Mouse (Mus musculus): ENCODE results near the gene Frmd4a.

DNA sequence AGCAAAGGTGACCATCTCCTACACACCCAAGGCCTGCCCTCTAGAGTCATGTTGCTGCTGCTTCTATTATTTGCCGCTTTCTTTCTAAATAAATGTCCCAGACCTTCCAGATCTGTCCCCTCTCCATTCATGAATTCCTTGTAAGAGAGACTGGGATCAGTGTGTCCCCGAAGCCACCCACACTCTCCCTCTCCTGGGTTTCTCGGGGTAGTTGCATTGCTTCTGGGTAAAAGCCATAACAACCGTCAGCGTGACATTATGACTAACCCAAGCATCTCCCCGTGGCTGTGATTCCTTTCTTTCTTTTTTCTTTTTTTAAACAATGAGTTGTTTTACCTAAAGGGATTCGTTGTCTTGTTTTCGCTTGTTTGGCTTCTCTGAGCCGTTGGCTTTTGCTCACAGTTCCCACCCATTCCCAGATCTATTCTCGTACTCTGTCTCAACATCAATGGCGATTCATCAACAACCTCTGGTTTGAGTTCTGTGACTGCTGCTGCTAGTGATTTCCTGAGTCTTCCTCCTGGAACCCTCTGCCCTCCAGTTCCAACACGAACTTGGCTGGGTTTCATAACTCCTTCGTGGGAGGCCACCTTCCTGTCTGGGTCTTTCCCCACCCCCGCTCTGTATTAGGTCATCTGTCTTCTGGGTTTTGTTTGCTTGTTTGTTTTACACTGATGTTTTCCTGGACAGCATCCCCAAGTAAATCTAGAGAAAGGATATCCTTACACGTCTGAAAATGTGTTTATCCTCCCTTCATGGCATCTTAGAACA, 483.9 kb downstream of the Frmd4a start:
- TF ChIP-seq CTCF (IDR thresholded peaks at IDR 0.05; ENCODE audit: control insufficient read depth, insufficient read depth, low read length) (no peak), POLR2A (IDR thresholded peaks at IDR 0.05; ENCODE audit: borderline replicate concordance, control insufficient read depth, low read depth, low read length) (no peak)

Measured in bone marrow, adult 2 months (tissue).